Mouse (Mus musculus) sigmoid colon, adult 10 weeks (tissue): Measurements from ENCODE around the gene Ikzf3. TPM values are rescaled to one million over a fixed set of nuclear protein-coding genes. Genes with fewer than 3 reads are reported as not detected.

Source experiments
- polyA plus RNA-seq: library from polyadenylated mRNA; stranded (reverse); fragments of 350-450 nt; fragmentation: Illumina TruSeq; extraction: RNeasy Lipid Tissue Mini Kit (QIAGEN cat#74804); gene quantifications from one replicate; pipeline ENCODE4 v1.2.3, GENCODE M21; 2014; ENCODE audit warnings: low read depth, low replicate concordance

Gene Ikzf3
- 6.2 TPM for polyA plus RNA-seq

DNA sequence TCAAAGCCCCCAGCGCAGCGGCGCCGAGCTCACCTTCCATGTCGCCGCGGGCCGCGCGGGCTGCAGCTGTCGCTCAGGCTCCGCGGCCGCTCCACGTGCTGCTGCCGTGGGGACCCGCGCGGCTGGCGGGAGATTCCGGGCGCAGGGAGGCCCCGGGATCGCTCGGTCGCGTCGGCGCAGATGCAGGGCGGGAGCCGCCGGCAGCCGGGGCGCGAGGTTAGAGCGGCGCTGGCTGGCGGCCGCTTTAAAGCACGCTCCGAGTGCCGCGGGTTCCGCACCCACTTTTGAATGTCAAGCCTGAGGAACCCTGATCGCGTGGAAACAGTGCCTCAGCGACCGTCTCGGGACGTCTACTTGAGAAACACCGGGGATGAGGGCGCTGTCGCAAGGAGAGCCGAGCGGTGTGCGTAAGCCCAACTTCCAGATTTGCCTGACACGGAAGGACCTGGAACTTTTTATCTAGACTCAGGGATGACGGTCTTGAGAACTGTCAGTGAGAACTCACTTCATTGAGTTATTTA is at the start of gene Ikzf3:
Gene Ikzf3, minus strand, starts transcription at position 321 of the 521 bp plus-strand sequence.

DNA sequence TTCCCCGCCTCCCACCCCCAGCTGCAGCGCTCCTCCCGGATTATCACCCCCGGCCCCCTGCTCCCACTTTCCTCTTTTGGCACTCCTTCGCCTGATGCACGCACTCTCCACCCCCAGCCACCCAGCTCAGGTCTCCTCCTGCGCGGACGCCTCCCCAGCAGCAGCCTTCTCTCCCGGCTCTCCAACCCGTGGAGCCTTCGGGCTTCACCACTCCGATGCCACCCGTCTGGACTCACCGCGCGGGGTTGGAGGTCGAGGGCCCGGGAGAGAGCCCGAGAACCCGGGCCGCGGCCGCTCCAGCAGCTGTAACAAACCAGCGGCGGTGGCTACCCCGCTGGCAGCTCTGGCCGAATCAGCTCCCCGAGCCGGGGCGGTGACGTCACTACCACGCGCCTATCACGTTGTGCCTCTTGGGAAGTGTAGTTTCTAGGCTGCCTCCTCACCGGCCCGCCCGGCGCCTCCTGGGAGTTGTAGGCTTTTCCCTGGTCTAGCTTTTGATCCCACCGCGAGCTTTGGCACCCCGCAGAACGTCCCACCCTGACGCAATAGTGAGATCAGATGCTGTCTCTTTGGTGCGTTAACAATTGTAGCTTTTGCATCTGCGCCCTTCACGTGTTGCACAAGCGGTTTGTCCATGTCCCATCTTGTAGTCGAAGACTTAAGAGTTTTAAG is 41.2 kb upstream of the Ikzf3 start, which contains the start of gene Ormdl3:
Gene Ormdl3, minus strand, starts transcription at position 477 of the 672 bp plus-strand sequence.

DNA sequence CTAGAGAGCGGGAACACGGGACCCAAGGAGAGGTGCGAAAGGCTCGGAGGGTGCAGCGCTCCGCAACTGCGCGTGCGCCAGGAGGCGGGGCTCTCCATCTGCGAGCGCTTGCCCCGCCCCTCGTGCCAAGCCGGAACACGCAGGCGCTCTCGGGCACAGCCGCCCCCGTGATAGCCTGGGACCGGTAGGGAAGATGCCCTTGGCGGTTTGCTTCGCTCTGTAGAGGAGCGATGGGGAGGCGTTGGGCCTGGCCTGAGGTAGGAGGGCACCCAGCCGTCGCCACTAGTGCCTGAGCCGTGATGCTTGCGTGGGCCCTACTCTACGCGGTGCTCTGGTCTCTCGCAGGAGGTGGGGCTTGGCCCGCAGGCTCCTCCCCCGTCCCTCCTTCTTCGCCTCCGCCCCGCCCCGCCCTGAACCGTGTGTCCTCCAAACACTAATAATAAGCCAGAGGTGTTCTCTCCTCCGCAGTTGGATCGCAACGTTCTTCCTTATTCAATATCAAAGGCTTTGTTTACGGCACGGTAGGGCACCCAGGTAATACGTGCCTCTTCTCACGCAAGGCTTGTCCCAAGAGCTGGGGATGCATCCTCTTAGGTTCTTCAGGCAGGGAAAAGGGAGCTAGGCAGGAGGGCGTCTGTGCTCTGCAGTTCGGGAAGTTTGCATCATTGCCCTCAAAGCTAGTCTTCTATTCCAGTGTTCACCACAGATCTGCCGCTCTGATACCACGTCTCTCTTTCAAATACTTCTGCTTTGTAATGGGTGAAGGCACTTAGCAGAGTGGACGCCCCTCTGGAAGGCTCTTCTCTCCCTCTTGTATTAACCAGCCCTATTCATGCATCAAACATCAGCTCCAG is 5.4 kb upstream of the Ikzf3 start, which contains the start of gene Zpbp2:
Gene Zpbp2, plus strand, starts transcription at position 123 of the 854 bp plus-strand sequence.

GRCm38 (mm10) chr11:98446213-98446561 is 99.6 kb downstream of the Ikzf3 start, which contains the start of gene Grb7:
Gene Grb7 (plus strand): TSS chr11:98446394.

DNA sequence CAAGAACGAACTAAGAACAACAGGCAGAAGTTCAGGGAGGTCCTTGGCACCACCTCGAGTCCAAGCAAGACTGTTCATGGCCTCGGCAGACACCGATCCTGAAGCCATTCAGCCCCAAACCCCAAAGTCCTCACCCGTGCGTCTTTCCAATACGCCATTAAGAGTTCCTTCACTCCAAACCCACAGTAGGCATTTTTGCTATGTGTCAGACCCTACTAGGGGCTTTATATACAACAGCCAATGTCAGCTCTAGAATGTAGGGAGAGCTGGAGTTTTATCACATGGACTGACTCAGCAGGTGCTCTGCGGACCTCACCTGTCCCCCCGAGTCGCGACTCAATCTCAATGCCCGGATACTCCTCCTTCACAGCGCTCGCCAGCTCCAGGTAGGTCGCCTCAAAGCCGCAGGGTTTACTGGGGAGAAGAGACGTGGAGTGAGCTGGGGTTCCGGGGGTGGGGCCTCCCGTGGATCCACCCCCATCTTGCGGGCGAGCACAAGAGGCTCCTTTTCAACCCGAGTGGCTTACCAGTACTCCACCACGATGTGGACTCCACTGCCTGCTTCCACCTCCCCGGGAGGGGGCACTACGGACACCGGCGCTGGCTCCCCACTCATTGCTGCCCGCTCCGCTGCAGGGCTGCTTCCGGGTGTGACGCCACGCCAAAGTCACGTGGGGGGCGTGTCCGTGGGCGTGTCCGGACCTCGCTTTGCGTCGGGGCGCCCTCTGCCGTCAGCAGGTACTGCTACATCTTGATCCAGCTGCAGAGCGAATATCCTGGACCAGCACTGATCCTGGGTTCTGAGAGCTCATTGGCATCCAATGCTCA is 107.3 kb downstream of the Ikzf3 start, which contains the start of gene Mien1:
Gene Mien1, minus strand, starts transcription at position 661 of the 828 bp plus-strand sequence.

Other genes with a start within 250 kb of the Ikzf3 start
- not detected for gene Neurod2, start 216.4 kb downstream of the Ikzf3 start, polyA plus RNA-seq
- 36.0 TPM for gene Ppp1r1b, start 197.6 kb downstream of the Ikzf3 start, polyA plus RNA-seq
- 1.6 TPM for gene Stard3, start 187.7 kb downstream of the Ikzf3 start, polyA plus RNA-seq
- gene Tcap, start 162.2 kb downstream of the Ikzf3 start, polyA plus RNA-seq: not detected
- not detected for gene Pnmt, start 159.6 kb downstream of the Ikzf3 start, polyA plus RNA-seq
- 0.35 TPM for gene Pgap3, start 145.5 kb downstream of the Ikzf3 start, polyA plus RNA-seq
- 5.8 TPM for gene Erbb2, start 133.6 kb downstream of the Ikzf3 start, polyA plus RNA-seq
- gene Mien1, start 107.0 kb downstream of the Ikzf3 start, polyA plus RNA-seq: 57.1 TPM
- 8.2 TPM for gene Grb7, start 99.6 kb downstream of the Ikzf3 start, polyA plus RNA-seq
- 0.91 TPM for gene Zpbp2, start 5.1 kb upstream of the Ikzf3 start, polyA plus RNA-seq
- 2.4 TPM for gene Ormdl3, start 41.3 kb upstream of the Ikzf3 start, polyA plus RNA-seq
- not detected for gene Lrrc3c, start 52.3 kb upstream of the Ikzf3 start, polyA plus RNA-seq
- not detected for gene Gm12355, start 79.6 kb upstream of the Ikzf3 start, polyA plus RNA-seq
- not detected for gene Gsdma3, start 80.3 kb upstream of the Ikzf3 start, polyA plus RNA-seq
- gene Gsdma2, start 100.7 kb upstream of the Ikzf3 start, polyA plus RNA-seq: not detected
- 0.60 TPM for gene Gsdma, start 118.3 kb upstream of the Ikzf3 start, polyA plus RNA-seq
- 12.0 TPM for gene Psmd3, start 136.5 kb upstream of the Ikzf3 start, polyA plus RNA-seq
- not detected for gene Csf3, start 155.2 kb upstream of the Ikzf3 start, polyA plus RNA-seq
- gene Med24, start 183.4 kb upstream of the Ikzf3 start, polyA plus RNA-seq: 5.0 TPM
- gene Thra, start 194.6 kb upstream of the Ikzf3 start, polyA plus RNA-seq: 5.7 TPM
- 3.3 TPM for gene Nr1d1, start 229.3 kb upstream of the Ikzf3 start, polyA plus RNA-seq
- 95.5 TPM for gene Msl1, start 249.5 kb upstream of the Ikzf3 start, polyA plus RNA-seq